9 mouse cellular contexts compared by ENCODE assay signal in genomic region chr9:44637551-44638169, GRCm38 (mm10). TPM values are rescaled to one million over a fixed set of nuclear protein-coding genes. Genes with fewer than 3 reads are reported as not detected.
DNase-seq lines count a peak whose midpoint lies in the region; ATAC-seq and TF ChIP-seq lines count a peak whose summit lies in the region.
"Had no signal": no experiment of that assay in that cellular context is flagged by ENCODE, and none has a peak within 500 bp of the region (broad histone marks: within the 10 kb centered on the region; RNA-seq: fewer than 3 reads in every experiment).

No protein-coding gene starts in this region.

- no peak; the same call in 1 of the 2 replicates for TF ChIP-seq RAD21 in CH12.LX (IDR thresholded peaks at IDR 0.05; ENCODE audit: low read depth, low read length)

- H3K79me2 ChIP-seq in CH12.LX (replicated peaks; ENCODE audit: control insufficient read depth, extremely low read depth, insufficient read depth, poor library complexity, severe bottlenecking): peaks cover 12% of the 10 kb centered on the region; the same call in 1 of the 2 replicates

- no peak for ATAC-seq in hindbrain, embryonic 13.5 days (ENCODE audit: low FRiP score)
- ATAC-seq in hindbrain, embryonic 14.5 days (ENCODE audit: low FRiP score): no peak; the same call in 1 of the 2 replicates
- peak; percentile 62 to 79 for ATAC-seq in hematopoietic stem cell, adult 5-6 weeks (replicated peaks in 1 of 2; ENCODE audit: insufficient read depth in 1 of 2, low FRiP score in 2 of 2, low TSS enrichment in 1 of 2, low read depth in 1 of 2, poor library complexity in 2 of 2, severe bottlenecking in 2 of 2)

- no peak for TF ChIP-seq EP300 in CH12.LX (IDR thresholded peaks at IDR 0.05; ENCODE audit: low read length)

- peak in 1 of 2 experiments; percentile 17; a peak in 1 of 4 replicates for TF ChIP-seq CTCF in CH12.LX (conservative IDR thresholded peaks at IDR 0.05 in 1 of 2, IDR thresholded peaks at IDR 0.05 in 1 of 2; ENCODE audit: low read depth in 2 of 2, low read length in 2 of 2)

- no peaks in the 10 kb centered on the region for H3K27me3 ChIP-seq in hindbrain, embryonic 13.5 days
- H3K27me3 ChIP-seq in hindbrain, embryonic 14.5 days (ENCODE audit: control insufficient read depth, insufficient read depth, low read length): no peaks in the 10 kb centered on the region
- no peaks in the 10 kb centered on the region for H3K27me3 ChIP-seq in CH12.LX (replicated peaks)
- no peaks in the 10 kb centered on the region for H3K27me3 ChIP-seq in splenic B cell, adult 2 months (ENCODE audit: control insufficient read depth, insufficient read depth, low read length, poor library complexity, severe bottlenecking)

- H3K36me3 ChIP-seq in hindbrain, embryonic 13.5 days: peaks cover 65% of the 10 kb centered on the region
- H3K36me3 ChIP-seq in hindbrain, embryonic 14.5 days (replicated peaks; ENCODE audit: control insufficient read depth, insufficient read depth): peaks cover 76% of the 10 kb centered on the region
- peaks cover 51 to 58% of the 10 kb centered on the region in 2 experiments for H3K36me3 ChIP-seq in CH12.LX (replicated peaks in 1 of 2; ENCODE audit: control insufficient read depth in 1 of 2, insufficient read depth in 1 of 2, low read length in 1 of 2)
- peaks cover 36% of the 10 kb centered on the region for H3K36me3 ChIP-seq in splenic B cell, adult 2 months (ENCODE audit: control insufficient read depth, insufficient read depth, low read length, poor library complexity, severe bottlenecking)

- in situ Hi-C loops in CH12.LX (cut with MboI; ENCODE audit: low pct_ligation_motif_present, low pct_unique_long_range_greater_than_20kb, low sequenced_read_pairs): no loop called here

- H3K27ac ChIP-seq in hindbrain, embryonic 13.5 days: 0 out of 2 replicates have a peak overlapping the region, but pooled peaks have one; percentile 42
- no peak overlapping the region for H3K27ac ChIP-seq in hindbrain, embryonic 14.5 days
- no peak overlapping the region for H3K27ac ChIP-seq in CH12.LX (ENCODE audit: insufficient read depth, low read depth)
- H3K27ac ChIP-seq: macrophage had no signal

- TF ChIP-seq POLR2A in CH12.LX (IDR thresholded peaks at IDR 0.05; ENCODE audit: low read depth, low read length): no peak

- dilution Hi-C loops in CH12.LX (cut with MboI; ENCODE audit: extremely low pct_ligation_motif_present, extremely low pct_unique_long_range_greater_than_20kb, low sequenced_read_pairs): no loop called here

- no peak overlapping the region for H3K4me3 ChIP-seq in hindbrain, embryonic 13.5 days
- no peak overlapping the region for H3K4me3 ChIP-seq in hindbrain, embryonic 14.5 days (replicated peaks; ENCODE audit: low read length)
- no peak overlapping the region for H3K4me3 ChIP-seq in CH12.LX (replicated peaks in 1 of 3; ENCODE audit: low read depth in 2 of 3, low read length in 2 of 3, poor library complexity in 1 of 3)

- H3K4me1 ChIP-seq in hindbrain, embryonic 13.5 days (replicated peaks): 0 out of 2 replicates have a peak, but pooled peaks cover 2% of the 10 kb centered on the region
- no peaks in the 10 kb centered on the region for H3K4me1 ChIP-seq in hindbrain, embryonic 14.5 days (replicated peaks; ENCODE audit: control insufficient read depth, insufficient read depth, low read length)
- peaks cover 8 to 50% of the 10 kb centered on the region in 2 experiments; a peak in 3 of 4 replicates for H3K4me1 ChIP-seq in CH12.LX (ENCODE audit: control insufficient read depth in 1 of 2, insufficient read depth in 2 of 2)

- no peak for DNase-seq in hindbrain, embryonic 14.5 days (ENCODE audit: low spot score)
- DNase-seq in CH12.LX (ENCODE audit: extremely low read depth): peak; percentile 66
- peak; percentile 41 for DNase-seq in brain, adult 2 months (ENCODE audit: low read depth, low spot score)
- DNase-seq in splenic B cell, adult 2 months (ENCODE audit: low read depth, low spot score): peak; percentile 43
- no peak for DNase-seq in spleen, adult 12 weeks (ENCODE audit: low spot score)
- DNase-seq in frontal cortex, postnatal 14 days (ENCODE audit: low spot score in 2 of 2): no peak

- H3K9me3 ChIP-seq in hindbrain, embryonic 13.5 days: no peaks in the 10 kb centered on the region
- no peaks in the 10 kb centered on the region for H3K9me3 ChIP-seq in hindbrain, embryonic 14.5 days (ENCODE audit: control insufficient read depth, low read length)
- no peaks in the 10 kb centered on the region for H3K9me3 ChIP-seq in CH12.LX (replicated peaks; ENCODE audit: low read length)

- H3K4me2 ChIP-seq in hindbrain, embryonic 13.5 days: no peak overlapping the region
- no peak overlapping the region for H3K4me2 ChIP-seq in hindbrain, embryonic 14.5 days (replicated peaks)
- H3K4me2 ChIP-seq in CH12.LX (ENCODE audit: insufficient read depth, low read depth, poor library complexity, severe bottlenecking): no peak overlapping the region

- H3K9ac ChIP-seq in hindbrain, embryonic 13.5 days: no peak overlapping the region
- H3K9ac ChIP-seq in hindbrain, embryonic 14.5 days: no peak overlapping the region
- no peak overlapping the region for H3K9ac ChIP-seq in CH12.LX (ENCODE audit: insufficient read depth, low read depth)

- 67% methylated on average over 15 of the region's 15 CpGs for WGBS in hindbrain, embryonic 13.5 days
- 67% methylated on average over 15 of the region's 15 CpGs for WGBS in hindbrain, embryonic 14.5 days

TF ChIP-seq in CH12.LX, 34 proteins besides CTCF, POLR2A, EP300 and RAD21:
- no peak for TF ChIP-seq CHD1 (IDR thresholded peaks at IDR 0.05; ENCODE audit: low read depth, low read length)
- no peak for TF ChIP-seq PAX5 (IDR thresholded peaks at IDR 0.05; ENCODE audit: low read length)
- no peak for TF ChIP-seq JUN (IDR thresholded peaks at IDR 0.05; ENCODE audit: insufficient read depth, low read depth, low read length)
- no peak for TF ChIP-seq GABPA (IDR thresholded peaks at IDR 0.05; ENCODE audit: insufficient replicate concordance, low read depth, low read length)

RNA-seq across cellular contexts. Expression of gene Ddx6, which starts 33.0 kb away (rescaled TPM):
- polyA plus RNA-seq in hindbrain, embryonic 13.5 days (2015; fragmentation: Nextera tagmentation; extraction: Ambion mirVana): 26.1 and 28.2 TPM in 2 replicates
- 17.7 and 21.2 TPM in 2 replicates for polyA plus RNA-seq in hindbrain, embryonic 14.5 days (2014; fragmentation: Nextera tagmentation; extraction: Ambion mirVana)
- total RNA-seq in CH12.LX (2012; rRNA removed) (41.5 and 42.3 TPM in 2 replicates), CH12.LX (2014; rRNA removed) (66.7 and 71.4 TPM in 2 replicates)
- polyA plus RNA-seq in CH12.LX (2012; ENCODE audit: insufficient read length, low read depth): 77.1 and 81.2 TPM in 2 replicates
- 131 and 147 TPM in 2 replicates for total RNA-seq in hematopoietic stem cell, adult 5-6 weeks (2017)

RNA-seq across cellular contexts. Expression of gene Treh, which starts 35.4 kb away (rescaled TPM):
- polyA plus RNA-seq in hindbrain, embryonic 13.5 days (2015; fragmentation: Nextera tagmentation; extraction: Ambion mirVana): not detected in 2 replicates
- polyA plus RNA-seq in hindbrain, embryonic 14.5 days (2014; fragmentation: Nextera tagmentation; extraction: Ambion mirVana): not detected in 2 replicates
- not detected in 2 replicates for total RNA-seq in CH12.LX (2012; rRNA removed)
- total RNA-seq in CH12.LX (2014; rRNA removed): not detected in 2 replicates
- polyA plus RNA-seq in CH12.LX (2012; ENCODE audit: insufficient read length, low read depth): not detected in 2 replicates
- not detected in 2 replicates for total RNA-seq in hematopoietic stem cell, adult 5-6 weeks (2017)
- polyA plus RNA-seq: macrophage had no signal

Comparison
In these comparisons a context has a peak if more than half of its experiments do, and no peak if none do; other contexts are left out.
1. ATAC-seq: peak in hematopoietic stem cell, adult 5-6 weeks (2 of 2); none in hindbrain, embryonic 13.5 days (single experiment) and hindbrain, embryonic 14.5 days (single experiment).
2. DNase-seq: peak in CH12.LX (single experiment), brain, adult 2 months (single experiment) and splenic B cell, adult 2 months (single experiment); none in hindbrain, embryonic 14.5 days (single experiment), spleen, adult 12 weeks (single experiment) and frontal cortex, postnatal 14 days (0 of 2).